Mouse (Mus musculus) limb, embryonic 10.5 days (tissue): Measurements from ENCODE around the gene Eme1. TPM values are rescaled to one million over a fixed set of nuclear protein-coding genes. Genes with fewer than 3 reads are reported as not detected.

ENCODE experiments used
- DNase-seq: peaks from one replicate; pipeline ENCODE4 v3.0.0-alpha.2; 2017; ENCODE audit warnings: low spot score
- H3K27ac ChIP-seq: fragments of 300-500 bp; sonication (generic); 2 replicates; pipeline ENCODE4 v1.5.1; 2016; ENCODE audit warnings: mild to moderate bottlenecking
- H3K27me3 ChIP-seq: fragments of 300-500 bp; sonication (generic); 2 replicates; pipeline ENCODE4 v1.6.1; 2016; ENCODE audit warnings: low read depth, mild to moderate bottlenecking; ENCODE audit not compliant: poor library complexity, severe bottlenecking
- H3K36me3 ChIP-seq: fragments of 300-500 bp; sonication (generic); 2 replicates; pipeline ENCODE4 v1.6.1; 2016; ENCODE audit warnings: mild to moderate bottlenecking, moderate library complexity
- H3K4me1 ChIP-seq: fragments of 300-500 bp; sonication (generic); 2 replicates; pipeline ENCODE4 v1.6.1; 2016
- H3K4me3 ChIP-seq: fragments of 300-500 bp; sonication (generic); 2 replicates; pipeline ENCODE4 v1.5.1; 2016; ENCODE audit warnings: mild to moderate bottlenecking, moderate library complexity
- H3K9me3 ChIP-seq: fragments of 300-500 bp; sonication (generic); replicated peaks from 2 replicates; pipeline ENCODE4 v1.6.1; 2016; ENCODE audit warnings: mild to moderate bottlenecking
- WGBS: fragments of 180-500 bp; shearing (Covaris S2); methylation state at CpG from one replicate; pipeline ENCODE4 v1.1.7; 2016; 5-methylcytosine and 5-hydroxymethylcytosine counted together
- polyA plus RNA-seq: library from polyadenylated mRNA; unstranded; fragments of >200 nt; fragmentation: Nextera tagmentation; extraction: Ambion mirVana; gene quantifications from 2 replicates; pipeline ENCODE4 v1.2.1, GENCODE M21; 2016

Eme1 gene
- polyA plus RNA-seq, 1 experiment from 2014 or later = 62.2 TPM

DNA sequence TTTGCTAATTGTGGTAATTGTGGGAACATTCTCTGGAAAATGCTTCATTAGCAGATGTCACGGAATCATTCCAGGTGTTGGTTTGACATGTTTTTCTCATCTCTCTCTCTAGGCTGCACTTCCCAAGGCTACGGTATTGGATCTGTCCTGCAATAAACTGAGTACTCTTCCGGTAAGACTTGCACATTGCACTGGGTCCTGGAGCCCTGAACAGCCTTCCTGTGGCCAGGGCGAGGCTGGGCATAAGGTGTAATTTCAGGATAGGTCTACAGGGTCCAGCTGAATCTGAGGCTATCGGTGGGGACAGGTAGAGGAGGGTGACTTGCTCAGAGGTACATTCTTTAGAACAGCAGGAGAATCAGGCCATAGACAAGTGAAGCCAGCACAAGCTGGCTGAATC, 21.8 kb downstream of the Eme1 start:
- H3K9me3 ChIP-seq = no peaks in the 10 kb centered on the region
- H3K36me3 ChIP-seq = peaks cover 58% of the 10 kb centered on the region
- WGBS = 96% methylated on average over 5 of the region's 5 CpGs
- no peak overlapping the region for H3K4me3 ChIP-seq
- H3K4me1 ChIP-seq = peaks cover 15% of the 10 kb centered on the region
- no peak overlapping the region for H3K27ac ChIP-seq
- no peaks in the 10 kb centered on the region for H3K27me3 ChIP-seq
- no peak for DNase-seq

GRCm38 (mm10) chr11:94630199-94631011, 23.4 kb downstream of the Eme1 start:
- Histone ChIP-seq H3K27me3 (no peaks in the 10 kb centered on the region), H3K27ac (peak overlapping the region; percentile 89), H3K4me1 (peaks cover 15% of the 10 kb centered on the region), H3K4me3 (peak overlapping the region; percentile 95), H3K9me3 (no peaks in the 10 kb centered on the region), H3K36me3 (peaks cover 43% of the 10 kb centered on the region)
- 15% methylated on average over 26 of the region's 26 CpGs for WGBS
- DNase-seq = peak; percentile 47

- H3K27ac ChIP-seq = peak overlapping the region; percentile 89
Measured at GRCm38 (mm10) chr11:94629884-94630198, 23.9 kb downstream of the Eme1 start.

DNA sequence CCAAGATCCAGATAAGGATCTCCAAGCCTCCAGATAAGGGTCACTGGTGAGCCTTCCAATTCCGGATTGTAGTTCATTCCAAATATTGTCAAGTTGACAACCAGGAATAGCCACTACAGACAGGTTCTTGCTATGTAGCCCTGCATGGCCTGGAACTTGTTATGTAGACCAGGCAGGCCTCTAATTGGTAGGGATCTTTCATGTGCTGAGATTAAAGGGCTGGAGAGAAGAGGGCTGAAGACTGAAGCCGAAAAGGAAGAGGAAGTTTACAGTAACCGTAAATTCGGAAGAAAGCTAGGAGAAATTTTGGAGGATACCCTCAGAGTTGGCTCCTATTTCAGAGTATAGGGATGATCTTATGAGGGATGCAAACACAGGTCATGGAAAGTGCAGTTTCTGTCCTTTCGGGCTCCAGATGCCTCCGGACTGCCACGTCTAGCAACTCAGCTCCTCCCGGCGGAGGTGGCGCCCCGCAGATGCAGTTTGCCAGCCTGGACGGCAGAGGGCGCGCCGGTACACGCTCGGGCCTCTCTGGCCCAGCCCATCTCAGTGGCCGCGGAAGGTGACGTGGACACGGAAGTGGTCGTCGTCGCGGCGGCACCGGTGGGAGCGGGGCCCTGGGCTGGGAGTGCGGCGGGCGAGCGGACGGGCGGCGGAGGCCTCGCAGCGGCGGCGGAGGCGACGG, 24.4 kb downstream of the Eme1 start, which contains the start of gene Lrrc59:
Gene Lrrc59 (plus strand): TSS at position 569 of the 685 bp plus-strand sequence.
- H3K4me3 ChIP-seq = peak within 1 kb of the TSS; percentile 95
- WGBS = 6% methylated on average over 36 of the region's 41 CpGs
- H3K4me1 ChIP-seq = peaks cover 15% of the 10 kb centered on the region
- no peaks in the 10 kb centered on the region for H3K9me3 ChIP-seq
- no peaks in the 10 kb centered on the region for H3K27me3 ChIP-seq
- H3K36me3 ChIP-seq = peaks cover 32% of the 10 kb centered on the region
- peak within 1 kb of the TSS; percentile 89 for H3K27ac ChIP-seq
- peak; percentile 99 for DNase-seq

More at GRCm38 (mm10) chr11:94629884-94630198, 23.9 kb downstream of the Eme1 start:
- H3K27me3 ChIP-seq = no peaks in the 10 kb centered on the region
- no peaks in the 10 kb centered on the region for H3K9me3 ChIP-seq
- peaks cover 37% of the 10 kb centered on the region for H3K36me3 ChIP-seq
- no peak for DNase-seq
- 0% methylated on average over 28 of the region's 28 CpGs for WGBS
- peaks cover 15% of the 10 kb centered on the region for H3K4me1 ChIP-seq
- peak overlapping the region; percentile 95 for H3K4me3 ChIP-seq

GRCm38 (mm10) chr11:94622162-94622561, 31.6 kb downstream of the Eme1 start:
- Histone ChIP-seq H3K4me3 (no peak overlapping the region), H3K27me3 (no peaks in the 10 kb centered on the region), H3K4me1 (no peaks in the 10 kb centered on the region), H3K27ac (no peak overlapping the region), H3K36me3 (no peaks in the 10 kb centered on the region), H3K9me3 (no peaks in the 10 kb centered on the region)
- WGBS = 76% methylated on average over 2 of the region's 2 CpGs
- no peak for DNase-seq

- no peaks in the 10 kb centered on the region for H3K4me1 ChIP-seq
- H3K9me3 ChIP-seq = no peaks in the 10 kb centered on the region
- no peaks in the 10 kb centered on the region for H3K36me3 ChIP-seq
- no peaks in the 10 kb centered on the region for H3K27me3 ChIP-seq
- H3K27ac ChIP-seq = no peak overlapping the region
- no peak for DNase-seq
- H3K4me3 ChIP-seq = no peak overlapping the region
Measured at GRCm38 (mm10) chr11:94621458-94621852, 32.3 kb downstream of the Eme1 start.

- no peaks in the 10 kb centered on the region for H3K36me3 ChIP-seq
- H3K27ac ChIP-seq = no peak overlapping the region
- H3K4me3 ChIP-seq = no peak overlapping the region
- H3K9me3 ChIP-seq = no peaks in the 10 kb centered on the region
- H3K27me3 ChIP-seq = no peaks in the 10 kb centered on the region
- no peak for DNase-seq
- 70% methylated on average over 6 of the region's 6 CpGs for WGBS
- no peaks in the 10 kb centered on the region for H3K4me1 ChIP-seq
Measured at GRCm38 (mm10) chr11:94620766-94621457, 32.9 kb downstream of the Eme1 start.

DNA sequence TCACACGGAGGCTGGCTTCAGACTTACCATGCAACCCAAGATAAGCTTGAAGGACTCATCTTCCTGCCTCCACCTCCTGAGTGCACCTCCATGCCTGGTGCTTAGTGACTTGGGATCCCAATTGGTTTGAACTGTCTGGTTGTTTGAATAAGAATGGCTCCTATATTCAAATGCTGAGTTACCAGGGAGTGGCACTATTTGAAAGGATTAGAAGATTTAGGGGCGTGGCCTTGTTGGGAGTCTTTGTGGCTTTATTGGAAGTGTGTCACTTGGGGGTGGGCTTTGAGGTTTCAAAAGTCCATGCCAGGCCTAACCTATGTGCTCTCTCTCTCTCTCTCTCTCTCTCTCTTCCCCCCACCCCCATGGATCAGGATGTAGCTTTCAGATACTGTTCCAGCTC, 36.1 kb downstream of the Eme1 start:
- Histone ChIP-seq H3K36me3 (no peaks in the 10 kb centered on the region), H3K27me3 (no peaks in the 10 kb centered on the region), H3K27ac (no peak overlapping the region), H3K4me3 (no peak overlapping the region), H3K4me1 (no peaks in the 10 kb centered on the region), H3K9me3 (no peaks in the 10 kb centered on the region)
- no peak for DNase-seq
- WGBS = 84% methylated on average over 2 of the region's 2 CpGs

GRCm38 (mm10) chr11:94615494-94615893, 38.3 kb downstream of the Eme1 start:
- Histone ChIP-seq H3K27ac (no peak overlapping the region), H3K9me3 (no peaks in the 10 kb centered on the region), H3K36me3 (no peaks in the 10 kb centered on the region), H3K27me3 (no peaks in the 10 kb centered on the region), H3K4me3 (no peak overlapping the region), H3K4me1 (no peaks in the 10 kb centered on the region)
- DNase-seq = no peak
- 47% methylated on average over 4 of the region's 4 CpGs for WGBS

DNA sequence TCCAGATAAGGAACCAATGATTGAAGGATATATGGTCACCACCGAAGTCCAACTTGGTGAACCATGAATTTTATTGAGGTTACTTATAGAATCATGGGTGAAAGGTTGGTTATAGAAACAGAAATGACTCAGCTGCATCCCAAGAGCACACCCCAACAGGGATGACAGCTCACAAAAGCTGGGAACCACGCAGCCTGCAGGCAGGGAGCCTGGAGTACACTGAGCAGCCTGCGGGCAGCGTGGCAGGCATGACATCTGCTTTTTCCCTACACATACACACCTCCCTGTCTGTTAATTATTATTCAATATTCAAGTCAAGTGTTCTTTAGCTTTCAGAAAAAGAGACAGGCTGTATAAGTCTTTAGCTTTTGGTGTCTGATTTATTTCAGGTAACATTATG, 39.2 kb downstream of the Eme1 start:
- Histone ChIP-seq H3K9me3 (no peaks in the 10 kb centered on the region), H3K36me3 (no peaks in the 10 kb centered on the region), H3K27me3 (no peaks in the 10 kb centered on the region), H3K27ac (no peak overlapping the region), H3K4me1 (no peaks in the 10 kb centered on the region), H3K4me3 (no peak overlapping the region)
- no peak for DNase-seq
- WGBS = 84% methylated on average over 4 of the region's 4 CpGs

DNA sequence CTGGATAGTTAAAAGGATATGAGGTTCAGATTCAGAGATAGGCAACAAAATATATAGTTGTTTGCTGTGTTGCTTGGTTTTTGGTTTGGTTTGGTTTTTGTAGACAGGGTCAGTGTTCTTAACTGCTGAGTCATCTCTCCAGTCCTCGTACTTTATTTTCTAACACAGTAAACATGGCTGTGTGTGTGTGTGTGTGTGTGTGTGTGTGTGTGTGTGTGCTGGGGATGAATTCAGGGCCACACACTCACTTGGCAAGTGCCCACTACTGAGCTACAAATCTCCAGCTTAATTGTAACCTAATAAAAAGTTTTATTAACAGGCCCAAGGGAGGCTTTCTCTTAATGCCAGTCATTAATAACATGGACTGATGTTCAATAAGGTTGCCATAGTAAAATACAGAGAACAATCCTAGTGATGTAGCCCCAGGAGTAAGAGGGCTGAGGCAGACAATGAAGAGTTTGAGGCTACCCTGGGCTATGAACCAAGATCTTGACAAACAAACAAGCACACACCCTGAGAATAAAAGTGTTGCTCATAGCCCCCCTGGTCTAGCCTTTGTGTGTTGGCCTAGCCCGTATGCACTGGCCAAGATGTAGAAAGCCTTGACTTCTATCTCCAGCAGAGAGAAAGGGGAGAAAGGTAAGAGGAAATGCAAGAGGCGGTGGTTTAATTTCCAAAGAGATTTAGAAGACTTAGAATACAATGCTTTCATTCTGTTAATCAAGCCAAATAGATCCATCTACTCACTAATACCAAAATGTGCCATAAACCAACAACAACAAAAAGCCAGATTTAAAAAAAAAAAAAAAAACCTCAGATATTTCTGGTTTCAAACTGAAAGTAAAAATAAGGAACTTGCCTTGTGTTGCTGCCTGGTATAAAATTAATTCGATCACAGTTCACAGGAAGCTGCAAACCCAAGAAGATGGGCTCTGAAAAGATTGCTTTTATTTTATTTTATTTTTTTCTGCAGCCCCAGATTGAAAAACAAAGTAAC, 42.7 kb downstream of the Eme1 start:
- H3K4me1 ChIP-seq = no peaks in the 10 kb centered on the region
- no peaks in the 10 kb centered on the region for H3K36me3 ChIP-seq
- whole genome bisulfite sequencing = 79% methylated on average over 4 of the region's 4 CpGs
- H3K27ac ChIP-seq = no peak overlapping the region
- DNase-seq = no peak
- no peaks in the 10 kb centered on the region for H3K27me3 ChIP-seq
- no peak overlapping the region for H3K4me3 ChIP-seq
- no peaks in the 10 kb centered on the region for H3K9me3 ChIP-seq

GRCm38 (mm10) chr11:94602356-94602955, 51.3 kb downstream of the Eme1 start:
- peaks cover 27% of the 10 kb centered on the region for H3K4me1 ChIP-seq
- H3K36me3 ChIP-seq = peaks cover 4% of the 10 kb centered on the region
- H3K4me3 ChIP-seq = peak overlapping the region; percentile 64
- H3K9me3 ChIP-seq = no peaks in the 10 kb centered on the region
- H3K27ac ChIP-seq = peak overlapping the region; percentile 89
- DNase-seq = no peak
- no peaks in the 10 kb centered on the region for H3K27me3 ChIP-seq
- 62% methylated on average over 11 of the region's 11 CpGs for WGBS
